Mouse (Mus musculus): Measurements from ENCODE around the gene Mturn. TPM values are rescaled to one million over a fixed set of nuclear protein-coding genes. Genes with fewer than 3 reads are reported as not detected.

Gene Mturn
- polyA plus RNA-seq, 1 experiment from 2014 or later, result 3.4 TPM

Other genes with a start within 250 kb of the Mturn start
- 10.5 and 12.1 TPM in 2 replicates for gene Scrn1, start 115.1 kb upstream of the Mturn start, polyA plus RNA-seq (2016; fragmentation: Nextera tagmentation; extraction: Ambion mirVana)
- gene Plekha8, start 86.5 kb upstream of the Mturn start, polyA plus RNA-seq (2016; fragmentation: Nextera tagmentation; extraction: Ambion mirVana), result 10.3 and 11.9 TPM in 2 replicates
- 19.8 and 24.6 TPM in 2 replicates for gene Fkbp14, start 84.3 kb upstream of the Mturn start, polyA plus RNA-seq (2016; fragmentation: Nextera tagmentation; extraction: Ambion mirVana)
- gene Znrf2, start 135.3 kb downstream of the Mturn start, polyA plus RNA-seq (2016; fragmentation: Nextera tagmentation; extraction: Ambion mirVana), result 2.1 and 2.9 TPM in 2 replicates

Measured in heart, embryonic 10.5 days (tissue).